Mouse (Mus musculus) bone marrow macrophage, adult 2 months (primary cell): Measurements from ENCODE around the gene Rtn1.

Experiments used
- CTCF ChIP-seq: IDR thresholded peaks from 2 replicates; pipeline ENCODE4 v1.5.1; 2012; ENCODE audit warnings: low read depth, mild to moderate bottlenecking, low read length, moderate library complexity
- POLR2A ChIP-seq: IDR thresholded peaks from 2 replicates; pipeline ENCODE4 v1.6.1; 2012; ENCODE audit warnings: mild to moderate bottlenecking, low read depth, low read length, borderline replicate concordance

GRCm38 (mm10) chr12:72361701-72362354 is 47.0 kb downstream of the Rtn1 start:
- TF ChIP-seq CTCF, result no peak
- no peak for TF ChIP-seq POLR2A
